Mouse (Mus musculus): ENCODE data around the gene Nlk. TPM values are rescaled to one million over a fixed set of nuclear protein-coding genes. Genes with fewer than 3 reads are reported as not detected.

Nlk gene
- 41.0 and 50.6 TPM in 2 replicates for polyA plus RNA-seq (2012; rRNA removed)

GRCm38 (mm10) chr11:78696777-78697752, at the start of gene Nlk:
Gene Nlk, minus strand, starts transcription at chr11:78697373.
- DNase-seq (ENCODE audit: low read depth), result peak; percentile 100
- TF ChIP-seq CTCF (IDR thresholded peaks at IDR 0.05; ENCODE audit: borderline replicate concordance, extremely low read depth, insufficient read depth, insufficient read length) (no peak), POLR2A (IDR thresholded peaks at IDR 0.05; ENCODE audit: borderline replicate concordance, extremely low read depth, insufficient read depth, insufficient read length, poor library complexity, severe bottlenecking) (peak; percentile 66; the same call in 1 of the 2 replicates)

- TF ChIP-seq POLR2A (IDR thresholded peaks at IDR 0.05; ENCODE audit: borderline replicate concordance, extremely low read depth, insufficient read depth, insufficient read length, poor library complexity, severe bottlenecking) (no peak), CTCF (IDR thresholded peaks at IDR 0.05; ENCODE audit: borderline replicate concordance, extremely low read depth, insufficient read depth, insufficient read length) (no peak)
- DNase-seq (ENCODE audit: low read depth), result no peak
Observed at GRCm38 (mm10) chr11:78746264-78746663, 49.1 kb upstream of the Nlk start.

- no peak for DNase-seq (ENCODE audit: low read depth)
- TF ChIP-seq CTCF (IDR thresholded peaks at IDR 0.05; ENCODE audit: borderline replicate concordance, extremely low read depth, insufficient read depth, insufficient read length) (no peak), POLR2A (IDR thresholded peaks at IDR 0.05; ENCODE audit: borderline replicate concordance, extremely low read depth, insufficient read depth, insufficient read length, poor library complexity, severe bottlenecking) (no peak)
Observed at GRCm38 (mm10) chr11:78745475-78745874, 48.3 kb upstream of the Nlk start.

GRCm38 (mm10) chr11:78742461-78742860, 45.3 kb upstream of the Nlk start:
- no peak for TF ChIP-seq POLR2A (IDR thresholded peaks at IDR 0.05; ENCODE audit: borderline replicate concordance, extremely low read depth, insufficient read depth, insufficient read length, poor library complexity, severe bottlenecking)
- no peak for TF ChIP-seq CTCF (IDR thresholded peaks at IDR 0.05; ENCODE audit: borderline replicate concordance, extremely low read depth, insufficient read depth, insufficient read length)
- DNase-seq (ENCODE audit: low read depth), result peak; percentile 40

GRCm38 (mm10) chr11:78741958-78742357, 44.8 kb upstream of the Nlk start:
- DNase-seq (ENCODE audit: low read depth), result peak; percentile 91

GRCm38 (mm10) chr11:78739361-78739760, 42.2 kb upstream of the Nlk start:
- DNase-seq (ENCODE audit: low read depth), result no peak
- TF ChIP-seq CTCF (IDR thresholded peaks at IDR 0.05; ENCODE audit: borderline replicate concordance, extremely low read depth, insufficient read depth, insufficient read length), result no peak
- TF ChIP-seq POLR2A (IDR thresholded peaks at IDR 0.05; ENCODE audit: borderline replicate concordance, extremely low read depth, insufficient read depth, insufficient read length, poor library complexity, severe bottlenecking), result no peak

More at GRCm38 (mm10) chr11:78741958-78742357, 44.8 kb upstream of the Nlk start:
- no peak for TF ChIP-seq CTCF (IDR thresholded peaks at IDR 0.05; ENCODE audit: borderline replicate concordance, extremely low read depth, insufficient read depth, insufficient read length)
- TF ChIP-seq POLR2A (IDR thresholded peaks at IDR 0.05; ENCODE audit: borderline replicate concordance, extremely low read depth, insufficient read depth, insufficient read length, poor library complexity, severe bottlenecking), result no peak

GRCm38 (mm10) chr11:78736877-78737408, 39.8 kb upstream of the Nlk start:
- DNase-seq (ENCODE audit: low read depth), result peak; percentile 70
- TF ChIP-seq CTCF (IDR thresholded peaks at IDR 0.05; ENCODE audit: borderline replicate concordance, extremely low read depth, insufficient read depth, insufficient read length) (no peak), POLR2A (IDR thresholded peaks at IDR 0.05; ENCODE audit: borderline replicate concordance, extremely low read depth, insufficient read depth, insufficient read length, poor library complexity, severe bottlenecking) (no peak)

GRCm38 (mm10) chr11:78735168-78735567, 38.0 kb upstream of the Nlk start:
- TF ChIP-seq CTCF (IDR thresholded peaks at IDR 0.05; ENCODE audit: borderline replicate concordance, extremely low read depth, insufficient read depth, insufficient read length) (no peak), POLR2A (IDR thresholded peaks at IDR 0.05; ENCODE audit: borderline replicate concordance, extremely low read depth, insufficient read depth, insufficient read length, poor library complexity, severe bottlenecking) (no peak)
- DNase-seq (ENCODE audit: low read depth), result no peak

- TF ChIP-seq POLR2A (IDR thresholded peaks at IDR 0.05; ENCODE audit: borderline replicate concordance, extremely low read depth, insufficient read depth, insufficient read length, poor library complexity, severe bottlenecking) (no peak), CTCF (IDR thresholded peaks at IDR 0.05; ENCODE audit: borderline replicate concordance, extremely low read depth, insufficient read depth, insufficient read length) (no peak)
- DNase-seq (ENCODE audit: low read depth), result no peak
Observed at GRCm38 (mm10) chr11:78732619-78733018, 35.4 kb upstream of the Nlk start.

GRCm38 (mm10) chr11:78730902-78731301, 33.7 kb upstream of the Nlk start:
- TF ChIP-seq CTCF (IDR thresholded peaks at IDR 0.05; ENCODE audit: borderline replicate concordance, extremely low read depth, insufficient read depth, insufficient read length) (no peak), POLR2A (IDR thresholded peaks at IDR 0.05; ENCODE audit: borderline replicate concordance, extremely low read depth, insufficient read depth, insufficient read length, poor library complexity, severe bottlenecking) (no peak)
- no peak for DNase-seq (ENCODE audit: low read depth)

- no peak for DNase-seq (ENCODE audit: low read depth)
- TF ChIP-seq POLR2A (IDR thresholded peaks at IDR 0.05; ENCODE audit: borderline replicate concordance, extremely low read depth, insufficient read depth, insufficient read length, poor library complexity, severe bottlenecking), result no peak
- no peak for TF ChIP-seq CTCF (IDR thresholded peaks at IDR 0.05; ENCODE audit: borderline replicate concordance, extremely low read depth, insufficient read depth, insufficient read length)
Observed at GRCm38 (mm10) chr11:78728041-78728440, 30.9 kb upstream of the Nlk start.

Measured in brain, embryonic 14.5 days (tissue).